Mouse (Mus musculus): ENCODE measurements around the gene B4galt7. TPM values are rescaled to one million over a fixed set of nuclear protein-coding genes. Genes with fewer than 3 reads are reported as not detected.
"Not testable (repeated sequence)": the region's sequence is repeated elsewhere in the genome, so short reads cannot be mapped to it uniquely, and the experiment has no call there.

The B4galt7 gene
- polyA plus RNA-seq, 1 experiment from 2014 or later = 43.4 TPM

DNA sequence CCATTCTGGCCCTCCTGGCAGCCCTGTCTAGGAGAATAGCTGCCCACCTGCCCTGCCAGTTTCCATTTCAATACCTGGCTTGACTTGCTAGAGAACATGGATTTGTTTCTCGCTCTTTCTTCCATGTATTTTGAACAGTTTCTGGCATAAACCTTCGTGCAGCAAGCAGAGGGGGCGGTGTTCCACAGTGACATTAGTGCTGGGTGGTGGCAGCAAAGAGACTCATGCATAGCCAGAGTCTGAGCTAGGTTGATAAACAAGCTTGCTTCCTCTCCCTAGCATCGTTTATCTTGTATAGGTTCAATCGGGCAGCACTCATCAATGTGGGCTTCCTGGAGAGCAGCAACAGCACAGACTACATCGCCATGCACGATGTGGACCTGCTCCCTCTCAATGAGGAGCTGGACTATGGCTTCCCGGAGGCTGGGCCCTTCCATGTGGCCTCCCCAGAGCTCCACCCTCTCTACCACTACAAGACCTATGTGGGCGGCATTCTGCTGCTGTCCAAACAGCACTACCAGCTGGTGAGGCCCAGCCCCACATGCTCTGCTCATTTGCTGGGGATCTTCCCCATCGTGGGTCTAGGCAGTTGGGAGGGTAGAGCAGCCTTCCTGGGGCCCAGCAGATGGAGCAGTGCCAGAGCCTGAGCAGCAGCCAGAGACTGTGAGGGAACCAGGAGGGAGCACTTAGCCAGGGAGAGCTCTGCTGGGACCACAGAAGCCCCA lies 7.4 kb downstream of the B4galt7 start:
- H3K9ac ChIP-seq = 0 out of 2 replicates have a peak overlapping the region, but pooled peaks have one; percentile 8
- WGBS = 78% methylated on average over 10 of the region's 10 CpGs
- no peaks in the 10 kb centered on the region for H3K4me1 ChIP-seq
- H3K9me3 ChIP-seq (replicated peaks) = no peaks in the 10 kb centered on the region
- no peak overlapping the region for H3K27ac ChIP-seq
- ATAC-seq (ENCODE audit: low FRiP score) = no peak
- H3K4me3 ChIP-seq = no peak overlapping the region
- peaks cover 66% of the 10 kb centered on the region for H3K36me3 ChIP-seq
- H3K27me3 ChIP-seq = no peaks in the 10 kb centered on the region
- no peak overlapping the region for H3K4me2 ChIP-seq (replicated peaks)

DNA sequence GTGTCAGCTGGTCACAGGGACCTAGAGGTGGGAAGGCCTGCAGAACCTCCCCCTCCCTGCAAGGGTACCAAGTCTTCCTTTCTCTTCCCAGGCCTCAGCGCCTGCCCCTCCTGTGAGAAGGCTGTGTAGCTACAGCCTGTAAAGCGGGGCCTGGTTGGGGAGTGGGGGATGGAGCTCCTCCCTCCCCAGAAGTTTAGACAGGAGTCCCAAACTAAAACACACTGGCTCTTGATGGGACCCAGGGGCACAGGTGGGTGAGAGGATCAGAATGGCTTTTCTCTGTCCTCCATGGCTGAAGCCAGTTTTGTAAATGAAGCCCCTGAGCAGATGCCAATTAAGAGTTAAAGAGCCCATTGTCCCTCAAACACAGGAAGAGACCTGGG lies 7.9 kb downstream of the B4galt7 start:
- Histone ChIP-seq H3K27ac (no peak overlapping the region), H3K27me3 (no peaks in the 10 kb centered on the region), H3K36me3 (peaks cover 66% of the 10 kb centered on the region), H3K9ac (0 out of 2 replicates have a peak overlapping the region, but pooled peaks have one; percentile 8), H3K9me3 (replicated peaks) (no peaks in the 10 kb centered on the region), H3K4me3 (no peak overlapping the region), H3K4me1 (no peaks in the 10 kb centered on the region), H3K4me2 (replicated peaks) (no peak overlapping the region)
- WGBS = 86% methylated on average over 2 of the region's 2 CpGs
- no peak for ATAC-seq (ENCODE audit: low FRiP score)

DNA sequence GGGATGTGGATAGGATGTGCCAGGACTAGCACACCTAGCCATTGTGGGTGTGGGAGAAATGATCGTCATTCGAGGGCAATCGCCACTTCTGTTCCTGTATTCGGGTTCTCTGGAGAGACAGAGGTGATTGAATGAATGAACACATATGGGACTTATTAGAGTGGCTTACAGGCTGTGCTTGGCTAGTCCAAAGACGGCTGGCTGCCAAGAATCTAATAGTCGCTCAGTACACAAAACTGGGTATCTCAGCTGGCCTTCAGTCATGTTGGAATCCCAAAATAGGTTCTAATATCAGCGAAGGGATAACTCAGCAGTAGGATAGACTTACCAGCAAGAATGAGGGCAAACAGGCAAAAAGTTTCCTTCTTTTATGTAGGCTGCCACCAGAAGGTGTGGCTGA lies 12.3 kb downstream of the B4galt7 start:
- no peaks in the 10 kb centered on the region for H3K4me1 ChIP-seq
- no peak overlapping the region for H3K4me2 ChIP-seq (replicated peaks)
- no peak for ATAC-seq (ENCODE audit: low FRiP score)
- H3K27ac ChIP-seq = no peak overlapping the region
- no peaks in the 10 kb centered on the region for H3K9me3 ChIP-seq (replicated peaks)
- H3K4me3 ChIP-seq = no peak overlapping the region
- 88% methylated on average over 7 of the region's 7 CpGs for WGBS
- H3K27me3 ChIP-seq = no peaks in the 10 kb centered on the region
- H3K36me3 ChIP-seq = peaks cover 43% of the 10 kb centered on the region
- no peak overlapping the region for H3K9ac ChIP-seq

DNA sequence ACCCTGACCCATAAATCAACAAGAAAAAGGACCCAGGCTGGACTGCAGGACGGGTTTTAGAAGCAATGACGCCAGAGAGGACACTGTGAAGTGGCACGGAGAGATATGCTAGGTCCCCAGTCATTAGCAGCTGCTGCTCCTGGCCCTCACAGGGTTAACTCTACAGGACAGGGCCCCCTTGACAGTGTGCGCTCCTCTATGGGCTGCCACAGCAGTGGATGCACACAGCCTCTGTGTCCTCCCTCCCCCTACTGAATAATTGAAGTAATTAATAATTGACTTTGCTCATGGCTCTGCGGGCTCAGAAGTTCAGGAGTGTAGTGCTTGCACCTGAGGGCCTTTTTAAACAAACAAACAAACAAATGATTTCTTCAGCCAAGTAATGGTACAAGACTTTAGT lies 13.8 kb downstream of the B4galt7 start:
- H3K4me3 ChIP-seq = no peak overlapping the region
- no peak overlapping the region for H3K4me2 ChIP-seq (replicated peaks)
- H3K9ac ChIP-seq = no peak overlapping the region
- H3K27me3 ChIP-seq = no peaks in the 10 kb centered on the region
- H3K27ac ChIP-seq = no peak overlapping the region
- 44% methylated on average over 5 of the region's 5 CpGs for WGBS
- no peaks in the 10 kb centered on the region for H3K9me3 ChIP-seq (replicated peaks)
- H3K36me3 ChIP-seq = peaks cover 30% of the 10 kb centered on the region
- H3K4me1 ChIP-seq = no peaks in the 10 kb centered on the region
- no peak for ATAC-seq (ENCODE audit: low FRiP score)

DNA sequence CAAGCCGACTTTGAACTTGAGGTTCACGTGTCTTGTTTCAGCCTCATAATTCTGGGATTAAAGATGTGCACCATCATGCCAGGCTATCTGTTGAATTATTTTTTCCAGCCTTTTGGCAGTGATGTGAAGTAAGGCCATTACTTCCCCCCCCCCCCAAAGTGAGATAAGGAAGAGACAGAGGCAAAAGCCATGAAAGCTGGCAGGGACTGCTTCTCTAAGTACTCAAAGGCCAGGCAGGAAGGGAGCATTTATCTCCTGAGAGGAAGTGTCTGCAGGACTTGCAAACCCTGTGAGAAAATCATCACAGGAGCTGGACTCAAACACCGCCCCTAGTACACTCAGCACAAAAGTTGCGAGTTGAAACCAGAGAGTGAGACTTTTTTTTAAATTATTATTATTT lies 19.6 kb downstream of the B4galt7 start:
- Histone ChIP-seq H3K27me3 (no peaks in the 10 kb centered on the region), H3K4me1 (peaks cover 13% of the 10 kb centered on the region), H3K4me2 (replicated peaks) (no peak overlapping the region), H3K27ac (no peak overlapping the region), H3K9me3 (replicated peaks) (no peaks in the 10 kb centered on the region), H3K9ac (no peak overlapping the region), H3K4me3 (no peak overlapping the region), H3K36me3 (peaks cover 1% of the 10 kb centered on the region; the same call in 1 of the 2 replicates)
- WGBS = 94% methylated on average over 4 of the region's 4 CpGs
- no peak for ATAC-seq (ENCODE audit: low FRiP score)

DNA sequence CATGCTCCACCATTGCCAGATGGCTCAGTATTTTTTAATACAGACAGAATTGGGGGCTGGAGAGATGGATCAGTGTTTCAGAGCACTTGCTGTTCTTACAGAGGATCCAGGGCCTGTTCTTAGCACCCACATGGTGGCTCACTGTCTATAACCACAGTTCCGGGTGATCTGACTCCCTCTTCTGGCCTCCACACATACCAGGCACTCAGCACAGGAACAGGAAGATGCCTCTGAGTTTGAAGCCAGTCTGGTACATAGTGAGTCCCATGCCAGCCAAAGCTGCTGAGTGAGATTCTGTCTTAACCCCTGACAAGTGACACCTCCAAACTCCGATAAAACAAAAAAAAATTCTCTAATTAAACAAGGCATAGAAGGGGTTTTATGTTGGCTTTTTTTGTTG lies 20.6 kb downstream of the B4galt7 start:
- no peaks in the 10 kb centered on the region for H3K9me3 ChIP-seq (replicated peaks)

DNA sequence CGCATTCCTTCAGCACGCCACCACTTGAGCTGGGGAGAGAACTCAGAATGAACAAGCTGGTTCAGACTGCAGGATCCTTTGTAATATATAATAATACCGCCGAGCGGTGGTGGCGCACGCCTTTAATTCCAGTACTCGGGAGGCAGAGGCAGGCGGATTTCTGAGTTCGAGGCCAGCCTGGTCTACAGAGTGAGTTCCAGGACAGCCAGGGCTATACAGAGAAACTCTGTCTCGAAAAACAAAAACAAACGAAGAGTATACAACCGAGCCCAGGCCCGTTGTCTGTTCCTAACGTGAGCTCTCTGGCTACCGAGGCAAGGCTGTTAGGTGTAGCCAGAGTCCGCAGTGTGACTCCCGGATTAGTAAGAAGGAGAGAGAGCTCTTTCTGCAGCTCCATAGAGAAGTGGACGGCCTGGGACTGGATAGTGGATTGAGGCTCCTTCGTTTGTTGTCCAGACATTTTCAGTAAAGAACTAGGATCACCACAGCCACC lies 22.5 kb downstream of the B4galt7 start:
- H3K27ac ChIP-seq = peak overlapping the region; percentile 93
- peak overlapping the region; percentile 72 for H3K4me2 ChIP-seq (replicated peaks)
- H3K9ac ChIP-seq = peak overlapping the region; percentile 87
- H3K9me3 ChIP-seq (replicated peaks); H3K36me3 ChIP-seq; H3K27me3 ChIP-seq; ATAC-seq (ENCODE audit: low FRiP score): not testable (repeated sequence)
- peaks cover 20% of the 10 kb centered on the region for H3K4me1 ChIP-seq
- H3K4me3 ChIP-seq = peak overlapping the region; percentile 85
- 25% methylated on average over 20 of the region's 20 CpGs for WGBS

More for the DNA sequence above, 20.6 kb downstream of the B4galt7 start:
- peaks cover 20% of the 10 kb centered on the region for H3K4me1 ChIP-seq
- no peaks in the 10 kb centered on the region for H3K27me3 ChIP-seq
- H3K4me2 ChIP-seq (replicated peaks) = no peak overlapping the region
- WGBS = 87% methylated on average over 2 of the region's 2 CpGs
- no peak for ATAC-seq (ENCODE audit: low FRiP score)
- no peak overlapping the region for H3K27ac ChIP-seq
- no peak overlapping the region for H3K9ac ChIP-seq
- H3K4me3 ChIP-seq = no peak overlapping the region
- H3K36me3 ChIP-seq = peaks cover 1% of the 10 kb centered on the region; the same call in 1 of the 2 replicates

DNA sequence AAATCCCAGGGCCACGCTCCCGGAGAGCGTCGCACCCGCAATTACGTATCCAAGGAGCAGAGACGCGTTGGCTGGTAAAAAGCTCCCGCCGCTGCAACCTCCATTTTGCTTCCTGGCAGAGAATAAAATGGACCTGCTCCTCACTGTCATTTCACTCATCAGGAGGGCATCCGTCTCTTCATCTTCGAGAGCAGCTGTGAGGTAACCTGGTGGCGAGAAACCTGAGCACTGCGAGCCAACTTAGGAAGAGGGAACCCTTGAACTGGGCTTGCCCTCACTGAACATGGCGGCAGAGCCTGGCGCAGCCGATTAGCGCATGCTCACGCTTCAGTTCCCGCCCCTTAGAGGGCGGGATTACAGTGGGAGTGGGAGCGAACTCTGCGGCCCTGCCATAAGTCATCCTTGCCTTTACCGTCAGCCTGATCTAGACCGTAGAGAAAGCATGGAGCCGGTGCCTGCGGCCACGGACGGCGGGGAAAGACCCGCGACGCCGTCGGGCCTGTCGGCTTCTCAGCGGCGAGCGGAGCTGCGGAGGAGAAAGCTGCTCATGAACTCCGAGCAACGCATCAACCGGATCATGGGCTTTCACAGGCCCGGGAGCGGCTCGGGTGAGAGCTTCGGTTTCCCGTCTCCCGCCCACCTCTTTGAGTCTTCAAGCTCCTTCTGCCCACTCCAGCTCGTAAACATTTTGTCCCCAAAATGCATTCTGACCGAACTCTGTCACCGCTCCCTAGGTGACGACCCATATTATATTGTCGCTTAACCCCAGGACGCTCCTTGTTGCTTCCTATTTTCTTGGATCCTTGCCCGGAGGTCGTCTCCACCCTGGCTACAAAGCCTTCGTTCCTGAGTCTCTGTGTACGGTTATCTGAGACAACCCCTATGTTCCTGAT lies 23.2 kb downstream of the B4galt7 start, which contains the start of gene Caml:
Caml (plus strand) TSS at position 357 of the 893 bp plus-strand sequence.
- no peaks in the 10 kb centered on the region for H3K9me3 ChIP-seq (replicated peaks)
- H3K9ac ChIP-seq = peak within 1 kb of the TSS; percentile 87
- peak; percentile 98 for ATAC-seq (ENCODE audit: low FRiP score)
- no peaks in the 10 kb centered on the region for H3K27me3 ChIP-seq
- WGBS = under 1% methylated on average over 59 of the region's 59 CpGs
- peak within 1 kb of the TSS; percentile 93 for H3K27ac ChIP-seq
- H3K4me1 ChIP-seq = peaks cover 20% of the 10 kb centered on the region
- H3K36me3 ChIP-seq = peaks cover 8% of the 10 kb centered on the region; the same call in 1 of the 2 replicates
- H3K4me2 ChIP-seq (replicated peaks) = peak within 1 kb of the TSS; percentile 72
- H3K4me3 ChIP-seq = peak within 1 kb of the TSS; percentile 85

DNA sequence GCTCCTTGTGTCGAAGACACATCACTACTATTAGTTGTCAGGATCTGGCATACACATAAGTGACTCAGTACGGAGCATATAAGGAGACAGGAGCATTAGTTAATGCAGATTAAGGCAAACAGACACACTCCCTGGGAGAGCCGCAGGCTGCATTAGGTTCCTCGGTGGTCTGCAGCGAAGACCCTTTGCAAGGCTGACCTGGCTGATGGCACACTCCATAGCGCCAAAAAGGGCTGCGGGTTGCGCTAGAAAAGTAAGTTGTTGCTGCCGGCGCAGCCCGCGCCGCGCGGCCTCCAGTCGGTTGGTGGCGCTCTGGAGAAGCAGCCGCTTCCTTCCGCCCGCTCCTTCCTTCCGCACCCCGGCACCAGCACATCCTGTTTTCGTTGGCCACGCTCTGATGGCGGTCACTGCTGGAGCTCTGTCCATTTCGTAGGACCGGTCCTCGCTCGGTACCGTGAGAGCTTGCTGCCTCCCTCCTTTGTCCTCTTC lies 35.0 kb downstream of the B4galt7 start, which contains the start of gene Ddx46:
Ddx46 (plus strand) TSS at position 389 of the 489 bp plus-strand sequence.
- Histone ChIP-seq H3K9me3 (replicated peaks) (no peaks in the 10 kb centered on the region), H3K4me2 (replicated peaks) (peak within 1 kb of the TSS; percentile 84), H3K9ac (peak within 1 kb of the TSS; percentile 90), H3K27ac (peak within 1 kb of the TSS; percentile 78), H3K4me3 (peak within 1 kb of the TSS; percentile 98), H3K36me3 (peaks cover 48% of the 10 kb centered on the region), H3K27me3 (no peaks in the 10 kb centered on the region), H3K4me1 (peaks cover 16% of the 10 kb centered on the region)
- peak; percentile 86 for ATAC-seq (ENCODE audit: low FRiP score)
- WGBS = 8% methylated on average over 30 of the region's 30 CpGs

DNA sequence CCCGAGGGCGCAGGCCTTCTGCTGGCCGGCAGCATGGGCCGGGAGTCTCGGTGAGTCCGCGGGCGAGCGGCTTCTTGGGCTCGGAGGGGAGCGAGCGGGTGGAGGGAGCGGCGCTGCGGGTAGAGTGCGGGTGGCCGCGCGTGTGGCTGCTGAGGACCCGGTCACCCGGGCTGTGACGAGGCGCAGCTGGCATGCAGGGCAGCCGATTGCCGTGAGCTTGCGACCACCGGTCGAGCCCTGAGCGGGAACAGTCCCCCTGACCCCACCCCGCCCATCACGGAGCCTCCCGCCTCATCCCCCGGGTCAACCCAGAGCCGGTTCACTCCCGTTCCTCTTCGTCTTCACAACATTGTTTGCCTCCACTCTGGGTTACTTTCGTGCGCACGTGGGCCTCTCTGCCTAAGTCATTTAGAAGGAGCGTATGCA lies 35.5 kb downstream of the B4galt7 start:
- peak overlapping the region; percentile 78 for H3K27ac ChIP-seq
- H3K4me2 ChIP-seq (replicated peaks) = peak overlapping the region; percentile 84
- peaks cover 50% of the 10 kb centered on the region for H3K36me3 ChIP-seq
- peak overlapping the region; percentile 98 for H3K4me3 ChIP-seq
- no peaks in the 10 kb centered on the region for H3K27me3 ChIP-seq
- WGBS = under 1% methylated on average over 39 of the region's 40 CpGs
- no peaks in the 10 kb centered on the region for H3K9me3 ChIP-seq (replicated peaks)
- ATAC-seq (ENCODE audit: low FRiP score) = peak; percentile 67
- H3K9ac ChIP-seq = peak overlapping the region; percentile 90
- H3K4me1 ChIP-seq = peaks cover 16% of the 10 kb centered on the region

DNA sequence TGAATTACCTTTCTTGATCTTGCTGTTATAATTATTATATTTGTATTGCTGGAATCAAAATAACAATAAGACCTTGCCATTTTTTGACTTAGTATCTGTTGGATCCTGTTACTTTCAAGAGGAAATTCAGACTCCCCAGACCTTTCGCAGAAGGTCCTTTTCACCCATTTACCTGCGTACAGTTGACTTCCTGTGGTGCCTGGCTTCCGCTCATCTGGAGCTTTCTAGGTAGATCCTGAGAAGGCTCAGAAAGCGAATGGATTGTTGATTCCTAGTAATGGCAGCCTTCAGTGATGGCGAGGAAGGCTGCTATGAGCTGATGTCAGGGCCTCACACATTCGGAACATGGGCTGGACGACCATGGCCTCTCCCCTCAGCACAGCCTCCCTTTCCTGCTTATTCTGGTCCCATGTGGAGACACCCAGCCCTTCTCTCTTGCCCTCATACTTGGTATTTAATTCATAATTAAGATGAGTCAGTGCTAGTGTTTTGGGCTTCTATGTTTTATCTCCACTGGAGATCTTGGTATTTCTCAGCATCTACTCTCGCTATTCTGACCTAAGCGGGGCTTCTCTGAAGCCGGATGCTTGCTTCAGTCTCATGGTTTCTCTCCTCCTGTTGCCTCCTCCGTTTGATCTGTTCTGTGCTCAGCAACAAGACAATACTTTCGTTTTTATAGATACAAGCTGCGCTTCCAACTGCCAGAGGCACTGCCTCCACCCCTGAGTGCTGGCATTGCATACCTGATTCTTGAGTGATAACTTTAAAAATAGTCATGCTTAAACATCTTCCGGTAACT lies 36.7 kb downstream of the B4galt7 start:
- Histone ChIP-seq H3K36me3 (peaks cover 53% of the 10 kb centered on the region), H3K4me1 (peaks cover 16% of the 10 kb centered on the region)

More for the DNA sequence above, 36.7 kb downstream of the B4galt7 start:
- 90% methylated on average over 14 of the region's 14 CpGs for WGBS
- H3K27ac ChIP-seq = no peak overlapping the region
- no peak for ATAC-seq (ENCODE audit: low FRiP score)
- peak overlapping the region; percentile 84 for H3K4me2 ChIP-seq (replicated peaks)
- H3K9ac ChIP-seq = no peak overlapping the region
- H3K9me3 ChIP-seq (replicated peaks) = no peaks in the 10 kb centered on the region
- H3K27me3 ChIP-seq = no peaks in the 10 kb centered on the region
- peak overlapping the region; percentile 98; the same call in 1 of the 2 replicates for H3K4me3 ChIP-seq
